Mouse (Mus musculus): ENCODE measurements around the gene Cyb5r4. TPM values are rescaled to one million over a fixed set of nuclear protein-coding genes. Genes with fewer than 3 reads are reported as not detected.

The Cyb5r4 gene
- polyA plus RNA-seq, 1 experiment from 2014 or later = 30.4 TPM

GRCm38 (mm10) chr9:86980942-86981341 is 40.9 kb upstream of the Cyb5r4 start:
- H3K9ac ChIP-seq (replicated peaks) = no peak overlapping the region
- no peaks in the 10 kb centered on the region for H3K36me3 ChIP-seq (replicated peaks; ENCODE audit: insufficient read depth, low read length)
- H3K4me3 ChIP-seq (ENCODE audit: low read depth, low read length) = no peak overlapping the region
- DNase-seq (no peak), ATAC-seq (no peak)
- H3K9me3 ChIP-seq (ENCODE audit: low read length) = no peaks in the 10 kb centered on the region
- TF ChIP-seq CTCF (IDR thresholded peaks at IDR 0.05; ENCODE audit: low read depth) = no peak
- no peak for TF ChIP-seq EP300 (IDR thresholded peaks at IDR 0.05; ENCODE audit: low read depth)
- no peaks in the 10 kb centered on the region for H3K27me3 ChIP-seq (ENCODE audit: insufficient read depth, low read length)
- no peak overlapping the region for H3K27ac ChIP-seq (ENCODE audit: low read depth)
- no peaks in the 10 kb centered on the region for H3K4me1 ChIP-seq (ENCODE audit: insufficient read depth)
- WGBS (ENCODE audit: insufficient replicate concordance) = 49% methylated on average over 2 of the region's 2 CpGs
- no peak overlapping the region for H3K4me2 ChIP-seq (ENCODE audit: low read depth, low read length)

- H3K9ac ChIP-seq (replicated peaks) = no peak overlapping the region
- no peaks in the 10 kb centered on the region for H3K27me3 ChIP-seq (ENCODE audit: insufficient read depth, low read length)
- DNase-seq (no peak), ATAC-seq (no peak)
- WGBS (ENCODE audit: insufficient replicate concordance) = 9% methylated on average over 10 of the region's 10 CpGs
- no peak overlapping the region for H3K4me2 ChIP-seq (ENCODE audit: low read depth, low read length)
- H3K4me3 ChIP-seq (ENCODE audit: low read depth, low read length) = no peak overlapping the region
- no peaks in the 10 kb centered on the region for H3K36me3 ChIP-seq (replicated peaks; ENCODE audit: insufficient read depth, low read length)
- TF ChIP-seq EP300 (IDR thresholded peaks at IDR 0.05; ENCODE audit: low read depth) (no peak), CTCF (IDR thresholded peaks at IDR 0.05; ENCODE audit: low read depth) (no peak)
- no peaks in the 10 kb centered on the region for H3K4me1 ChIP-seq (ENCODE audit: insufficient read depth)
- H3K27ac ChIP-seq (ENCODE audit: low read depth) = no peak overlapping the region
- H3K9me3 ChIP-seq (ENCODE audit: low read length) = no peaks in the 10 kb centered on the region
Observed at GRCm38 (mm10) chr9:86981551-86981950, 40.3 kb upstream of the Cyb5r4 start.

GRCm38 (mm10) chr9:86984583-86984982 is 37.2 kb upstream of the Cyb5r4 start:
- Histone ChIP-seq H3K4me2 (ENCODE audit: low read depth, low read length) (no peak overlapping the region), H3K4me3 (ENCODE audit: low read depth, low read length) (no peak overlapping the region), H3K36me3 (replicated peaks; ENCODE audit: insufficient read depth, low read length) (no peaks in the 10 kb centered on the region), H3K4me1 (ENCODE audit: insufficient read depth) (no peaks in the 10 kb centered on the region), H3K27me3 (ENCODE audit: insufficient read depth, low read length) (no peaks in the 10 kb centered on the region), H3K27ac (ENCODE audit: low read depth) (no peak overlapping the region), H3K9me3 (ENCODE audit: low read length) (no peaks in the 10 kb centered on the region), H3K9ac (replicated peaks) (no peak overlapping the region)
- TF ChIP-seq EP300 (IDR thresholded peaks at IDR 0.05; ENCODE audit: low read depth) (no peak), CTCF (IDR thresholded peaks at IDR 0.05; ENCODE audit: low read depth) (no peak)
- 58% methylated on average over 3 of the region's 3 CpGs for WGBS (ENCODE audit: insufficient replicate concordance)
- ATAC-seq = no peak
- no peak for DNase-seq

GRCm38 (mm10) chr9:86985105-86985504 is 36.7 kb upstream of the Cyb5r4 start:
- no peak for TF ChIP-seq EP300 (IDR thresholded peaks at IDR 0.05; ENCODE audit: low read depth)
- TF ChIP-seq CTCF (IDR thresholded peaks at IDR 0.05; ENCODE audit: low read depth) = no peak
- no peak for DNase-seq
- no peak for ATAC-seq
- Histone ChIP-seq H3K4me2 (ENCODE audit: low read depth, low read length) (no peak overlapping the region), H3K9ac (replicated peaks) (no peak overlapping the region), H3K4me3 (ENCODE audit: low read depth, low read length) (no peak overlapping the region), H3K36me3 (replicated peaks; ENCODE audit: insufficient read depth, low read length) (no peaks in the 10 kb centered on the region), H3K9me3 (ENCODE audit: low read length) (no peaks in the 10 kb centered on the region), H3K27ac (ENCODE audit: low read depth) (no peak overlapping the region), H3K27me3 (ENCODE audit: insufficient read depth, low read length) (no peaks in the 10 kb centered on the region), H3K4me1 (ENCODE audit: insufficient read depth) (no peaks in the 10 kb centered on the region)
- WGBS (ENCODE audit: insufficient replicate concordance) = 58% methylated on average over 6 of the region's 6 CpGs

- no peak for DNase-seq
- no peak overlapping the region for H3K27ac ChIP-seq (ENCODE audit: low read depth)
- H3K27me3 ChIP-seq (ENCODE audit: insufficient read depth, low read length) = no peaks in the 10 kb centered on the region
- no peak for ATAC-seq
- H3K36me3 ChIP-seq (replicated peaks; ENCODE audit: insufficient read depth, low read length) = no peaks in the 10 kb centered on the region
- no peaks in the 10 kb centered on the region for H3K9me3 ChIP-seq (ENCODE audit: low read length)
- TF ChIP-seq CTCF (IDR thresholded peaks at IDR 0.05; ENCODE audit: low read depth) = no peak
- no peak for TF ChIP-seq EP300 (IDR thresholded peaks at IDR 0.05; ENCODE audit: low read depth)
- H3K4me2 ChIP-seq (ENCODE audit: low read depth, low read length) = no peak overlapping the region
- H3K4me3 ChIP-seq (ENCODE audit: low read depth, low read length) = no peak overlapping the region
- H3K9ac ChIP-seq (replicated peaks) = no peak overlapping the region
- no peaks in the 10 kb centered on the region; the same call in 1 of the 2 replicates for H3K4me1 ChIP-seq (ENCODE audit: insufficient read depth)
- 60% methylated on average over 7 of the region's 7 CpGs for WGBS (ENCODE audit: insufficient replicate concordance)
Observed at GRCm38 (mm10) chr9:86986703-86987296, 35.0 kb upstream of the Cyb5r4 start.

- H3K9ac ChIP-seq (replicated peaks) = no peak overlapping the region
- no peaks in the 10 kb centered on the region for H3K9me3 ChIP-seq (ENCODE audit: low read length)
- no peak for TF ChIP-seq CTCF (IDR thresholded peaks at IDR 0.05; ENCODE audit: low read depth)
- no peak for TF ChIP-seq EP300 (IDR thresholded peaks at IDR 0.05; ENCODE audit: low read depth)
- H3K36me3 ChIP-seq (replicated peaks; ENCODE audit: insufficient read depth, low read length) = no peaks in the 10 kb centered on the region
- H3K27ac ChIP-seq (ENCODE audit: low read depth) = no peak overlapping the region
- DNase-seq (no peak), ATAC-seq (no peak)
- no peak overlapping the region for H3K4me2 ChIP-seq (ENCODE audit: low read depth, low read length)
- H3K4me3 ChIP-seq (ENCODE audit: low read depth, low read length) = no peak overlapping the region
- no peaks in the 10 kb centered on the region; the same call in 1 of the 2 replicates for H3K4me1 ChIP-seq (ENCODE audit: insufficient read depth)
- H3K27me3 ChIP-seq (ENCODE audit: insufficient read depth, low read length) = no peaks in the 10 kb centered on the region
Observed at GRCm38 (mm10) chr9:86989822-86990221, 32.0 kb upstream of the Cyb5r4 start.

- Histone ChIP-seq H3K9ac (replicated peaks) (no peak overlapping the region), H3K9me3 (ENCODE audit: low read length) (no peaks in the 10 kb centered on the region), H3K4me3 (ENCODE audit: low read depth, low read length) (no peak overlapping the region), H3K27ac (ENCODE audit: low read depth) (no peak overlapping the region), H3K27me3 (ENCODE audit: insufficient read depth, low read length) (no peaks in the 10 kb centered on the region), H3K36me3 (replicated peaks; ENCODE audit: insufficient read depth, low read length) (no peaks in the 10 kb centered on the region), H3K4me1 (ENCODE audit: insufficient read depth) (no peaks in the 10 kb centered on the region; the same call in 1 of the 2 replicates), H3K4me2 (ENCODE audit: low read depth, low read length) (no peak overlapping the region)
- 65% methylated on average over 8 of the region's 8 CpGs for WGBS (ENCODE audit: insufficient replicate concordance)
- DNase-seq (no peak), ATAC-seq (no peak)
- no peak for TF ChIP-seq EP300 (IDR thresholded peaks at IDR 0.05; ENCODE audit: low read depth)
- TF ChIP-seq CTCF (IDR thresholded peaks at IDR 0.05; ENCODE audit: low read depth) = no peak
Observed at GRCm38 (mm10) chr9:86991758-86992157, 30.1 kb upstream of the Cyb5r4 start.

Data from liver, postnatal 0 days (tissue).